Mouse (Mus musculus): ENCODE results near the gene Slc9a3r1.

DNA sequence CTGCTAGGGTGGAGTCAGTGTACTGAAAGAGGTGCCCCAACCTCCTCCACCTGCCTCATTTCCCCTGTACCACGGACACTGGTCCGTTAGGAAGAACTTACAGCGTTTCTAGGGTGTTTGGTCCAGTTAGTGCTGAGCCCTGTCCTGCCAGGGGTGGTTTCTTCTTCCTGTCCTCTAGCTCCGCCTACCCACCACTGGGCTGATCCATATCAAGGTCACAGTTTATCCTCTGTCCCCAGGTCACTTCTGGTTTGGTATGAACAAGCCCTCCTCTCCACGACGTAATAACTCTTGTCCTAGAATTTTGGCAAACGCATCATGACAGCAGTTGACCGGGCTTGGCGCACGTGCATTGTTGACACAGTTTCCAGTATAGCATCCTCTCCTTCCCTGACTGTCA lies 56.5 kb downstream of the Slc9a3r1 start:
- no peak for TF ChIP-seq CTCF (IDR thresholded peaks at IDR 0.05; ENCODE audit: extremely low read depth, insufficient read depth, low read length)
- no peak for TF ChIP-seq POLR2A (IDR thresholded peaks at IDR 0.05; ENCODE audit: extremely low read depth, insufficient read depth, low read length)

Measured in cortical plate, adult 2 months (tissue).